Comparison of ENCODE assay signal across 10 mouse cellular contexts in the genomic region with DNA sequence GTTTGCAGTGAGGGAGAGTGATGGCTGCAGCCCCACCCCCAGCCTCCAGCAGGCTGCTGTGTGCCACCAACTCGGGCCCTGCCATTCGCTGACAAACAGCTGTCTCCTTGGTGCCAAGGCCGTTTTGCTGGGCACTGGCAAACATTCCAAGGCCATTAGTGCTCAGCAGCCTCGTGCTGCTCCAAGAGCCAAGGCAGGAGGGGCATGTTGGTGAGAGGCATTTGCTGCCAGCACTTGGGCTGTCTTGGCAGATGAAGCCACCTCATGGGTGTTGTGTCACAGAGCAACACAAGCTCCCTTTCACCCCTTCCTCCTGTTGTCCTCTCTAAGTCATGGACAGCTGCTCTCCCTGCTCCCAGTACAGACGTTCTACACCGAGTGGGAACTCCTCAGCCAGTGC. TPM values are rescaled to one million over a fixed set of nuclear protein-coding genes. Genes with fewer than 3 reads are reported as not detected.
DNase-seq lines count a peak whose midpoint lies in the region; ATAC-seq and TF ChIP-seq lines count a peak whose summit lies in the region.
"Had no signal": no experiment of that assay in that cellular context is flagged by ENCODE, and none has a peak within 500 bp of the region (broad histone marks: within the 10 kb centered on the region; RNA-seq: fewer than 3 reads in every experiment).

No protein-coding gene starts in this region.

- H3K27me3 ChIP-seq in heart, embryonic 11.5 days (ENCODE audit: control insufficient read depth, insufficient read depth, low read length) = no peaks in the 10 kb centered on the region
- no peaks in the 10 kb centered on the region for H3K27me3 ChIP-seq in neural tube, embryonic 15.5 days (replicated peaks)
- H3K27me3 ChIP-seq in lung, postnatal 0 days (replicated peaks; ENCODE audit: insufficient read depth, low read length) = no peaks in the 10 kb centered on the region

- TF ChIP-seq EP300 in lung, postnatal 0 days (IDR thresholded peaks at IDR 0.05) = no peak

- H3K4me3 ChIP-seq in heart, embryonic 11.5 days (ENCODE audit: low read depth, low read length) = no peak overlapping the region
- no peak overlapping the region for H3K4me3 ChIP-seq in brown adipose tissue, adult 24 weeks (ENCODE audit: insufficient read depth, low read depth, low read length)
- H3K4me3 ChIP-seq in neural tube, embryonic 15.5 days (replicated peaks) = no peak overlapping the region
- no peak overlapping the region for H3K4me3 ChIP-seq in lung, postnatal 0 days (ENCODE audit: low read depth, low read length)

- WGBS in heart, embryonic 11.5 days (ENCODE audit: insufficient replicate concordance) = 75% methylated on average over 6 of the region's 6 CpGs
- 49% methylated on average over 6 of the region's 6 CpGs for WGBS in neural tube, embryonic 15.5 days
- 64% methylated on average over 6 of the region's 6 CpGs for WGBS in lung, postnatal 0 days

- no peak for TF ChIP-seq CTCF in lung, postnatal 0 days (IDR thresholded peaks at IDR 0.05)

- no peak for ATAC-seq in heart, embryonic 11.5 days (replicated peaks; ENCODE audit: insufficient number of reproducible peaks, low FRiP score, low TSS enrichment)
- peak; percentile 52 for ATAC-seq in neural tube, embryonic 15.5 days (ENCODE audit: low FRiP score)
- no peak for ATAC-seq in lung, postnatal 0 days

- peak; percentile 69 to 88 for DNase-seq in heart, adult 18-20 months
- peak; percentile 85 for DNase-seq in 3134 (ENCODE audit: extremely low read depth, insufficient read length, low spot score)
- peak; percentile 66 to 74 for DNase-seq in heart, adult 9 months (ENCODE audit: low spot score in 2 of 2)
- DNase-seq in lung, postnatal 0 days (ENCODE audit: low spot score) = no peak
- DNase-seq in spleen, postnatal 10 days (ENCODE audit: low spot score in 2 of 2) = no peak

- 0 out of 2 replicates have a peak, but pooled peaks cover 3% of the 10 kb centered on the region for H3K36me3 ChIP-seq in heart, embryonic 11.5 days (ENCODE audit: control insufficient read depth, insufficient read depth, low read length)
- peaks cover 9% of the 10 kb centered on the region for H3K36me3 ChIP-seq in neural tube, embryonic 15.5 days
- H3K36me3 ChIP-seq in lung, postnatal 0 days (ENCODE audit: insufficient read depth, low read length) = peaks cover 3% of the 10 kb centered on the region; the same call in 1 of the 2 replicates

- no peaks in the 10 kb centered on the region for H3K4me1 ChIP-seq in heart, embryonic 11.5 days (ENCODE audit: control insufficient read depth, insufficient read depth, low read length)
- H3K4me1 ChIP-seq in brown adipose tissue, adult 24 weeks (ENCODE audit: control insufficient read depth, insufficient read depth, insufficient read length, low read length) = peaks cover 12% of the 10 kb centered on the region
- H3K4me1 ChIP-seq in neural tube, embryonic 15.5 days = peaks cover 39% of the 10 kb centered on the region
- H3K4me1 ChIP-seq in lung, postnatal 0 days (ENCODE audit: insufficient read depth, low read depth, low read length) = no peaks in the 10 kb centered on the region

- H3K9ac ChIP-seq in heart, embryonic 11.5 days (ENCODE audit: low read depth, low read length) = no peak overlapping the region
- no peak overlapping the region for H3K9ac ChIP-seq in neural tube, embryonic 15.5 days (replicated peaks)
- H3K9ac ChIP-seq in lung, postnatal 0 days (replicated peaks; ENCODE audit: low read depth) = no peak overlapping the region

- H3K27ac ChIP-seq in heart, embryonic 11.5 days (ENCODE audit: low read depth, low read length) = no peak overlapping the region
- peak overlapping the region; percentile 91 for H3K27ac ChIP-seq in brown adipose tissue, adult 24 weeks (replicated peaks; ENCODE audit: low read depth, low read length)
- H3K27ac ChIP-seq in neural tube, embryonic 15.5 days (replicated peaks) = peak overlapping the region; percentile 51
- H3K27ac ChIP-seq in lung, postnatal 0 days (ENCODE audit: low read length) = no peak overlapping the region

- no peaks in the 10 kb centered on the region for H3K9me3 ChIP-seq in heart, embryonic 11.5 days (replicated peaks; ENCODE audit: control insufficient read depth, low read length)
- H3K9me3 ChIP-seq in neural tube, embryonic 15.5 days (replicated peaks) = no peaks in the 10 kb centered on the region
- H3K9me3 ChIP-seq in lung, postnatal 0 days (ENCODE audit: low read length) = no peaks in the 10 kb centered on the region

- no peak overlapping the region for H3K4me2 ChIP-seq in heart, embryonic 11.5 days
- H3K4me2 ChIP-seq in neural tube, embryonic 15.5 days = no peak overlapping the region
- no peak overlapping the region for H3K4me2 ChIP-seq in lung, postnatal 0 days (replicated peaks; ENCODE audit: low read depth, low read length)

RNA-seq across cellular contexts. Expression of a gene that starts 41.2 kb away (rescaled TPM):
- total RNA-seq in heart, adult 18-20 months (2021) = under 1 TPM; 0.33 to 0.52 TPM
- 0.34 and 0.42 TPM in 2 replicates for polyA plus RNA-seq in heart, embryonic 11.5 days (2014; fragmentation: Nextera tagmentation; extraction: Ambion mirVana)
- not detected in 2 replicates for polyA plus RNA-seq in brown adipose tissue, adult 24 weeks (2012; ENCODE audit: insufficient read depth, insufficient read length, missing spikeins)
- polyA plus RNA-seq in neural tube, embryonic 15.5 days (2015; fragmentation: Nextera tagmentation; extraction: Ambion mirVana) = 31.2 and 42.9 TPM in 2 replicates
- polyA plus RNA-seq in lung, postnatal 0 days (2015; fragmentation: Nextera tagmentation; extraction: Ambion mirVana) = not detected in 2 replicates
- polyA plus RNA-seq: heart, embryonic 16.5 days; lung, embryonic 16.5 days had no signal

Comparison
In these comparisons a context has a peak if more than half of its experiments do, and no peak if none do; other contexts are left out.
1. DNase-seq: peak in heart, adult 18-20 months (2 of 2), 3134 (single experiment) and heart, adult 9 months (2 of 2); none in lung, postnatal 0 days (single experiment) and spleen, postnatal 10 days (0 of 2).
2. H3K27ac ChIP-seq: peak in brown adipose tissue, adult 24 weeks (single experiment) and neural tube, embryonic 15.5 days (single experiment); none in heart, embryonic 11.5 days (single experiment) and lung, postnatal 0 days (single experiment).
3. RNA of a gene that starts 41.2 kb away (polyA plus RNA-seq): 31.2 to 42.9 TPM in neural tube, embryonic 15.5 days; 0.34 to 0.42 TPM in heart, embryonic 11.5 days, not detected in lung, postnatal 0 days and not detected in brown adipose tissue, adult 24 weeks; every median in the first group is over 10 times any median in the second.